Mouse (Mus musculus): ENCODE data around the gene Gm525.
"Not testable (repeated sequence)": the region's sequence is repeated elsewhere in the genome, so short reads cannot be mapped to it uniquely, and the experiment has no call there.

The Gm525 gene

GRCm38 (mm10) chr11:89064312-89064711 is 9.3 kb upstream of the Gm525 start:
- no peak for DNase-seq (ENCODE audit: low read depth)

DNA sequence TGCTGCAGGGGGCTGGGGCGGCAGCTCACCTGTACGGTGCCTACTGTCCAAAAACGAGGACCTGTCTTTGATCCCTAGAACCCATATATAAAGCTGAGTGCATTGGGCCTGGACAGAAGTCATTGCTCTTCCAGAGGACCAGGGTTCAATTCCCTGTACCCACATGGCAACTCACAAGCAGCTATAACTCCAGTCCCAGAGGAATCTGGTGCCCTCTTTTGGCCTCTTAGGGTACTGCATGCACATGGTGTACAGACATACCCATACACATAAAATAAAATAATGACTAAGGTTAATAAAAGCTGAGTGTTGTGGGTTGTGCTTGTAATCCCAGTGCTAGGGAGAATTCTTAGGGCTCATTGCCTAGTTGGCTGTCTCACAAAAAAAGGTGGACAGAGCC is 8.3 kb upstream of the Gm525 start:
- peak; percentile 68 for DNase-seq (ENCODE audit: low read depth)

- no peak for DNase-seq (ENCODE audit: low read depth)
These were observed 7.5 kb upstream of the Gm525 start for GRCm38 (mm10) chr11:89066126-89066525.

DNA sequence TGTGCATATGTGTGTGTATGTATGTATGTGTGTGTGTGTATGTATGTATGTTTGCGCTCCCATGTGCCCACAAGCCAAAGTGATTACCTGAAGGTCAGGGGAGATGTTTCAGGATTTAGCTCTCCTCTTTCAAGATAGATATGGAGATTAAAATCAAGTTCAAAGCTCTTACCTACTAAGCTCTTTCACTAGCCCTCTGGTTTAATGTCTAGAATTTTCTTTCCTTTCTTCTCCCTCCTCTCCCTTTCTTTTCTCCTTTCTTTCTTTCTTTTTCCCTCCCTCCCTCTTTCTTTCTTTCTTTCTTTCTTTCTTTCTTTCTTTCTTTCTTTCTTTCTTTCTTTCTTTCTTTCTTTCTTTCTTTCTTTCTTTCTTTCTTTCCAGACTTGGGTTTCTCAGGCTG is 6.9 kb upstream of the Gm525 start, which contains the start of gene Dgke:
TSS of gene Dgke (minus strand) at position 101 of the 400 bp plus-strand sequence.
- DNase-seq (ENCODE audit: low read depth): no peak

- DNase-seq (ENCODE audit: low read depth): no peak
These were observed 6.3 kb upstream of the Gm525 start for GRCm38 (mm10) chr11:89067301-89067822.

- no peak for DNase-seq (ENCODE audit: low read depth)
These were observed 5.7 kb upstream of the Gm525 start for GRCm38 (mm10) chr11:89067871-89068490.

DNA sequence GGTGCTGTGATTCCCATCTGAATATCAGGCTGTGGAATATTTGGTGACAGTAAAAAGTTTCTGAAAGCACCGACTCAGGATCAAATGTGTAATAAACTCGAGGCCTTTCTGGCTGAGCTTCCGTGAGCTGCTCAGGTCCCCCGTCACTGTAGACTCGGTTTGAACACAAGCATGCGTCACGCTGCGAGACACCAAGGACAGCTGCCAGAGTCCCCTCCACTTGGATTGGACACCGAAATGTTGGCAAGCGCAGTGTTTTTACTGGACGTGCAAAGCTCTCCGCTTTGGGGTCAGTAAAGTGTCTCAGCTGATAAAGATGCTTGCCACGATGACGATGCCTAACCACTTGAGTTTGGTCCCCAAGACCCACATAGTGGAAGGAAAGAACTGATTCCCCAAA is 5.0 kb upstream of the Gm525 start:
- no peak for DNase-seq (ENCODE audit: low read depth)

DNA sequence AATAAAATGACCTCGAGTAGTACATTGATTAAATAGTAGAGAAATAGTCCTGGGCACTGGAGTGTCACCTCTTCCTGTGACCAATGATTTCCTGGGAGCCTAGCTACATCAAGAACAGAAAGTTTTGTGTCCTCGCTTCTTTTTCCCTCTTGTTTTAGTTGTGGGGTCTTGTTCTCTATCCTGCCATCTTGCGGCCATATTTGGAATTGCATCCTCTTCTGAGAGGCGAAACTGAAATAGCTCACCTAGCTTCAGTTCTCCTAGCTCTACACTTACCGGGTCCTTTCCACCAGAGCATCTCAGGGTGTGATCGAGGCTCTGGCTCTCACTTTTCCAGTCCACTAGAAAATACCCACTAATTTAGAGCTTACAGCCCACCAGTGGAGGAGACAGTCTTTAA is 4.3 kb upstream of the Gm525 start:
- peak; percentile 86 for DNase-seq (ENCODE audit: low read depth)

- DNase-seq (ENCODE audit: low read depth): no peak
These were observed 2.1 kb upstream of the Gm525 start for GRCm38 (mm10) chr11:89071522-89071921.

DNA sequence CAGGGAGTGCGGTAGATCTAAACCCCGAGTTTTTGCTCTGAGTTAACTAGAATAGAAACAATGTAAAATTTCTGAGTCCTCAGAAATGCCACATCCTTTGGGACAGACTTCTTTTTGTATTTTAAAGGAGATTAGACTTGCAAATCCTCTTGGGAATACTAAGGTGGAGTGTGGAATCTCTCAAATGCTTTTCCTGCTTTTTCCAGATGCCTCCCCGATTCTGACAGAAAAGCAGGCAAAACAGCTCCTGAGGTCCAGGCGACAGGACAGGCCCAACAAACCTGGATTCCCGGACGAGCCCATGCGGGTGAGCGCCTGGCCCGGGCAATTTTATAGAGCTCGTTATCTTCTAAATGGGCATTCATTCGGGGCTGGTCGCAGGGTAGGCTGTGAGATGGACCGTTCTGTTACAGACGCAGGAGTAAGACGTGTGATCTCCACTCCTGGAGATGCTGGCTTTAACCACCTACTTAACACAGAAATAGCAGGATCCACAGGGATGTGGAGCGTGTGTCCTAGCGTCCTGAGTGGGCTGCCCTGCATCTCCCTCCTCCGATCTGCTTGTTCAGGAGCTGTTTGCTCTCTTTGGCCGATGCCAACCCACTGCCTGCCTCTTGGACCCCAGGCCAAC is 1.3 kb downstream of the Gm525 start:
- DNase-seq (ENCODE audit: low read depth): no peak

DNA sequence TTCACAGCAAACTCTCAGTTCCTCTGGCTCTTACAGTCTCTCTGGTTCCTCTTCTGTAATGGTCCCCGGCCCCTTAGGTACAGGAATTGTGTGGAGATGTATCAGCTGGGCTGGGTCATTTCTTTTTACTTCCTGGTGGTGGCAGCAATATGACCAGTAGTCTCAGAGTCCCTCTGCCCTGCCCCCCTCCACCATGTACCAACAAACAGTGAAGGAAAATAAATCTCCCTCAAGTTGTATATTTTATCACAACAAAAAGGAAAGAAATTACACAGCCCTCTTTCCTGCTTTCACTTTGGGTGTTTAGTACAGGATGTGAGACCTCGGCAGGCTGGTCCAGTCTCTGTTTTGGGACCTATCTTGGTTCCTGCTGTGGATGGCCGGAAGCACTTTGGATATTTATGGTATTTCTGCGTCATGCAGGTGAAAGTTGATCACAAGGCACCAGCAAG is 2.8 kb downstream of the Gm525 start:
- no peak for DNase-seq (ENCODE audit: low read depth)

DNA sequence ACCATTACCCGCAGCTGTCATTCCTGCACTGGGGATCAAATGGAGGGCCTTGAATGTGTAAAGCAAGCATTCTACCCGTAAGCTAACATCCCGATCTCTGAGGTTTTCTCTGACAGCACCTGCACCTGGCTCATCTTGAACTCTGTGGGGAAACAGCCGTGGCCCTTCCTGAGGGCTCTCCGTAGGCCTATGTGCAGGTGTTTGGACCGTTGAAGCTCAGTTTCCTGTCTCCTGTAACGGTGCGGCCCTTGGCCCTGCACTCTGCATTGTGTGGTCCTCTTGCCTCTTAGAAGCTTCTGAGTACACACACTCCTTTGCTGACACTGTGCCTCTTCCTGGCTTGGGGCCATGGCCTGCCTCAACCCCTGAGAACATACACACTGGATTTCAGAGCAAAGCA is 4.0 kb downstream of the Gm525 start:
- DNase-seq (ENCODE audit: low read depth): no peak

GRCm38 (mm10) chr11:89078305-89078704 is 4.7 kb downstream of the Gm525 start:
- no peak for DNase-seq (ENCODE audit: low read depth)

DNA sequence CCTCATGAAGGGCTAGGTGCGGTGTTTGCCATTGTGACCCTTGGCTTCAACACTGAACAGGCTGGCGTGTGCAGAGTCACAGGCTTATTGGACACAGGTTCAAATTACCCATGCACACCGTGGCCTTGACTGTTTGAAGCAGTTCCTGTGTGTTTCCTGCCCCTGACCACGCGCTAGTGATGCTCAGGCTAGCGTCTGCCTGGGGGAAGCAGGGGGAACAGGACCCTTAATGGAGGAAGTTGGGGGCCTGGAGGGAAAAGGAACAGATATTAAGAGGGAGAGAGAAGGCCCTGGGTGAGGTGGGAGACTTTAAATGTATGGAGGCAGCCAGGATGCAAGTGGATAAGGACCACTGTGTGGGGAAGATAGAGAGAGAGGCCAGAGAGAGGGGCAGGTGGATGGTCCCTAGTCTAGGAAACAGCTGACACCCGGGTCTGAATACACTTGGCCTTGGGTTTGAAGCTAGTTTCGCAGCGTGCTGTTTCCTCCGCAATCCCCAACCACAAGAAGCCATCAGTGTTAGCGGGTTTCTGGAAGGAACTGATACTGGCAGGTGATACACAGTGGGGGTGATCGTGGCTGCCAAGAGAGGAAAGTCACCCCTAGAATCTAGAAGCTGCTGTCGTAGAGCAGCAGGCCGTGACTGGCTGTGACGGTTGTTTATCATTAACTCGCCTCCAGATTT is 5.5 kb downstream of the Gm525 start:
- no peak for DNase-seq (ENCODE audit: low read depth)

DNA sequence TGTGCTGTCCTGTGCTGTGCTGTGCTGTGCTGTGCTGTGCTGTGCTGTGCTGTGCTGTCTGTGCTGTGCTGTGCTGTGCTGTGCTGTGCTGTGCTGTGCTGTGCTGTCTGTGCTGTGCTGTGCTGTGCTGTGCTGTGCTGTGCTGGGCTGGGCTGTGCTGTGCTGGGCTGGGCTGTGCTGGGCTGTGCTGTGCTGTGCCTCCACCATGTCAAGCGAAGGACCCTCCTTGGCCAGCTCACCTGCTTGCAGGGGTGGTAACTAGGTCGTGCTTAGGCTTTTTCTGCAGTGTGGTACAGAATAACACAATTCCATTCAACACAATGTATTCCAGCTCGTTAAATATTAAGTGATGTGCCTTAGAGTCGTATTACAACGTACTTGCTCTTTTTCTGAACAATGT is 8.3 kb downstream of the Gm525 start:
- DNase-seq (ENCODE audit: low read depth): not testable (repeated sequence)

- not testable (repeated sequence) for DNase-seq (ENCODE audit: low read depth)
These were observed 9.1 kb downstream of the Gm525 start for GRCm38 (mm10) chr11:89082691-89083090.

DNA sequence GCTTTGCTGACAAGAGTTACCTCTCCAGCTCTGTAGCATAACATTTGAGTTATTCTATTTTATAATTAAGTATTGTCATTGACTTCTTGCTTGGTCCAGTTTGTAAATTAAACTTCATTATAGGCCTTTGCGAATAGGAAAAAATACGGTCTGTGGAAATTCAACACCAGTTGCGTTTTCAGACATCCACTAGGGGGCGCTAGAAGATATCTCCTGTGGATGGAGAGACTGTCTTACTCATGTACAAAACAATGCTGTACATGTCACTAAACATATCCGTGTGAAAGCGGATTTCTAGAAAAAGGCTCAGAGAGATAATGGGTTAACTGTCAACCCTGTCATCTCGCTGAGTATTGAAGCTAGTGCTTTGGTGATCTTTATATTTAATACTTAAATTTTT is 11.0 kb downstream of the Gm525 start:
- peak; percentile 81 for DNase-seq (ENCODE audit: low read depth)

DNA sequence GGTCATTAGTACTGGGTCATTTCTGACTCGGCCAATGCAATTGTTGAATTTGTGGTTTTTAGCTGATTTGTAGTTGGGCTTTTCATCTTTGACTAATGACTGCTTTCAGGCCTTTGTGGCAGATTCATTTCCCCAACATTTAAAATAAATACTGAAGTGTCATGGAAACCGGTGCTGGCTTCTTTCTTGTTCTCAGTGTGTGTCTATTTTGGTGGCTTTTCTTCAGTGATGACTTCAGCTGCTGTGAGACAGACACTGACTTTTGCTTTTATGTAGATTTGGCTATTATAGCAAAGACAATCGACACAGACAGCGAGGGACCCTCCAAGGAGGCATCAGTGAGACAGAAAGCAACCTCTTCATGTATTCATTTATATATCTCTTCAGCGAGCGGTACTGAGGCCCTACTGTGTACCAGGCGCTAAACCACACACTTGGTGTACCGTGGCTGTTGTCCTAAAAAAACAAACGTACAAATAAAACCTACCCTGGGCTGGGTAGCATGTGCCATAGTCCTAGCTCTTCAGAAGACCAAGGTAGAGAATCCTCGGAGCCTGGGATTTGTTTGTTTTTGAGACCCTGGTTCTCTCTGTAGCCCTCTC is 12.7 kb downstream of the Gm525 start:
- no peak for DNase-seq (ENCODE audit: low read depth)

GRCm38 (mm10) chr11:89088754-89089153 is 15.1 kb downstream of the Gm525 start:
- peak; percentile 53 for DNase-seq (ENCODE audit: low read depth)

DNA sequence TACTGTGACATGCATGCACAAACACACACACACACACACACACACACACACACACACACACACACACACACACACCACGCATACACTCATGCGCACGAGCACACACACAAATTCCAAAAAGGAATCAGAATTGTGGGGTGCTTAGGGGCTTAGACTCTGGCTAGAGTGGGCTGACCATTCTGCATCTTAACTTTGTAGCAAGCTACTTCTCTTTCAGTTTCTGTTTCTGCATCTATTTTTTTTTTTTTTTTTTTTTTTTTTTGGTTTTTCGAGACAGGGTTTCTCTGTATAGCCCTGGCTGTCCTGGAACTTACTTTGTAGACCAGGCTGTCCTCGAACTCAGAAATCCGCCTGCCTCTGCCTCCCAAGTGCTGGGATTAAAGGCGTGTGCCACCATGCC is 16.7 kb downstream of the Gm525 start:
- DNase-seq (ENCODE audit: low read depth): not testable (repeated sequence)

DNA sequence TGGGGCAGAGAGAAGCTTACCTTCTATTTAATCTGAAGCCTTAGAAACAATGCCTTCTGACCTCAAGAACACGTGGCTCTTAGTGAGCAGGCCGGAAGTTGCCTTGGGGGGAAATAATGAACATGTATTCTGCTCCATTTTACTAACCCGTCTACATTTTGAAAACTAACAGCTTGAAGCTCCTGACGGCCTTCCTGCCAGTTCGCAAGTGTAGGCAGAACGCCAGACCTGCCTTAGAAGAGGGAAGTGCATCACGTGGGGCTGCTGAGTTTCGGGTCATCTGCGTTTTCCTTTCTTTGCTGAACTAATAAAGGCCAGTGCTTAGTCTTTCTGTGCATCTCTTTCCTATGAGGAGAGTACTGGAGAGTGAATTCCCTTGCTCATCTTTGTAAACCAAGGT is 19.1 kb downstream of the Gm525 start:
- peak; percentile 49 for DNase-seq (ENCODE audit: low read depth)

GRCm38 (mm10) chr11:89095306-89095705 is 21.7 kb downstream of the Gm525 start:
- DNase-seq (ENCODE audit: low read depth): no peak

DNA sequence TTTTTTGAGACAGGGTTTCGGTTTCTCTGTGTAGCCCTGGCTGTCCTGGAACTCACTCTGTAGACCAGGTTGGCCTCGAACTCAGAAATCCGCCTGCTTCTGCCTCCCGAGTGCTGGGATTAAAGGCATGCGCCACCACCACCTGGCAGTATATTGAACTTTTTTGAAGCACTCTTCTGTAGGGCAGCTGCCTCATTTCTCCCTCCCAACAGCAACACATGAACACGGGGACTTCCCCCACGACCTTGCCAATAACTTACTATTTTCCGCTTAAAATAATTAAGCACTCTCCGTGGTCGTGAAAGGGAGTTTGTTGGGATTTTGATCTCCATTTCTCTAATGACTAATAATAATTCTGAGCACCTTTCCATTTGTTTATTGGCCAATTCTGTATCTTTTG is 23.7 kb downstream of the Gm525 start:
- not testable (repeated sequence) for DNase-seq (ENCODE audit: low read depth)

All from naive thymus-derived CD4-positive, alpha-beta T cell, adult 2 months (primary cell).